Mouse (Mus musculus): ENCODE data around the gene Ddx59. TPM values are rescaled to one million over a fixed set of nuclear protein-coding genes. Genes with fewer than 3 reads are reported as not detected.

Gene Ddx59
- polyA plus RNA-seq, 2 experiments = 3.5 to 5.2 TPM

GRCm38 (mm10) chr1:136446933-136447332, 31.9 kb downstream of the Ddx59 start:
- Histone ChIP-seq H3K4me2 (ENCODE audit: low read depth) (no peak overlapping the region), H3K36me3 (replicated peaks; ENCODE audit: control insufficient read depth, insufficient read depth, low read depth) (no peaks in the 10 kb centered on the region), H3K27ac (no peak overlapping the region), H3K4me3 (ENCODE audit: insufficient read depth in 1 of 2, low read depth in 2 of 2, low read length in 2 of 2) (no peak overlapping the region), H3K4me1 (replicated peaks; ENCODE audit: control insufficient read depth in 2 of 2, insufficient read depth in 2 of 2, low read length in 1 of 2) (peaks cover 35 to 36% of the 10 kb centered on the region in 2 experiments), H3K9me3 (ENCODE audit: control insufficient read depth, low read length) (no peaks in the 10 kb centered on the region), H3K27me3 (ENCODE audit: control insufficient read depth, insufficient read depth, low read length) (no peaks in the 10 kb centered on the region), H3K9ac (replicated peaks) (no peak overlapping the region)
- WGBS (ENCODE audit: insufficient replicate concordance) = 83% methylated on average over 10 of the region's 10 CpGs
- DNase-seq (ENCODE audit: low read depth in 3 of 3, low spot score in 3 of 3) (no peak), ATAC-seq (ENCODE audit: insufficient read depth) (no peak)
- TF ChIP-seq CTCF (IDR thresholded peaks at IDR 0.05; ENCODE audit: low read depth) (no peak), EP300 (IDR thresholded peaks at IDR 0.05; ENCODE audit: low read depth) (no peak)

- Histone ChIP-seq H3K36me3 (replicated peaks; ENCODE audit: control insufficient read depth, insufficient read depth, low read depth) (no peaks in the 10 kb centered on the region), H3K4me1 (replicated peaks; ENCODE audit: control insufficient read depth in 2 of 2, insufficient read depth in 2 of 2, low read length in 1 of 2) (peaks cover 35 to 36% of the 10 kb centered on the region in 2 experiments), H3K4me2 (ENCODE audit: low read depth) (no peak overlapping the region), H3K9me3 (ENCODE audit: control insufficient read depth, low read length) (no peaks in the 10 kb centered on the region), H3K9ac (replicated peaks) (no peak overlapping the region), H3K27ac (no peak overlapping the region), H3K4me3 (ENCODE audit: insufficient read depth in 1 of 2, low read depth in 2 of 2, low read length in 2 of 2) (no peak overlapping the region), H3K27me3 (ENCODE audit: control insufficient read depth, insufficient read depth, low read length) (no peaks in the 10 kb centered on the region)
- ATAC-seq (ENCODE audit: insufficient read depth) (no peak), DNase-seq (ENCODE audit: low read depth in 3 of 3, low spot score in 3 of 3) (no peak)
- 62% methylated on average over 4 of the region's 4 CpGs for WGBS (ENCODE audit: insufficient replicate concordance)
- TF ChIP-seq CTCF (IDR thresholded peaks at IDR 0.05; ENCODE audit: low read depth) = no peak
- TF ChIP-seq EP300 (IDR thresholded peaks at IDR 0.05; ENCODE audit: low read depth) = no peak
These were observed 32.3 kb downstream of the Ddx59 start for GRCm38 (mm10) chr1:136447338-136447737.

DNA sequence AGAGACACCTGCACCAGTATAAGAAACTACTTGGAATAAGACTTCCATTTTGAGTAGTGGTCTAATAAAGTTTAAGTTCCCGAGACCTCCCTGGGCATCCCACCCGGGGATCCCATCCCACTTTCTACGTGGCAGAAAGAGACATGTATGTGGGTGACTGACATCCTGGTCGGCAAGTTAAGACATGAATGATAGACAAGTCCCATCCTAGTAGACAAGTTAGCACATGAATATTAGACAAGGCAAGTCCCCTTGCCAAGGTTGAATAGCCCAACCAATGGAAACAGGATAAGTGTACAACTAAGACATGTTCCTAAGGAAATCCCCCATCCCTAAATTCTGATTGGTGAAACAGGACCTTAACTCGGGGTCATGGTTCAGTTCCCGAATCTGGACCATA, 34.5 kb downstream of the Ddx59 start:
- 75% methylated on average over 6 of the region's 6 CpGs for WGBS (ENCODE audit: insufficient replicate concordance)
- Histone ChIP-seq H3K27ac (no peak overlapping the region), H3K4me3 (ENCODE audit: insufficient read depth in 1 of 2, low read depth in 2 of 2, low read length in 2 of 2) (no peak overlapping the region)

DNA sequence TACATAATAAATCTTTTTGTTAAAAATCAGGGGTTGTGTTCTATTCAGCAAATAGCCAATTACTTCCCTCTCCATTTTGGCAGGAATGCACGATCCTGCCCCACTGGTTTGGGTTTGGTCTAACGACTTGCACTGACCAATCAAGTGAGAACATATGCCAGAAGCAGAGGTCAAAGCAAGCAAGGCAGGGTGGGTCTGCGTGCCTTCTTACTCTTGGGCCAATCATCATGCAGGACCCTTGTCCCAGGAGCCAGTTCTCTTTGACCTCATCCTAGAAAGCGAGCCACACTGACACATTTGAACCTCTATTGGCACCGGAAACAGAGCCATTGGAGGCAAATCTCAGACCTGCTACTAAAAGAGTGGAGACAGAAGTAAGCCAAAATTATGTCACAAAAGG, 35.1 kb downstream of the Ddx59 start:
- Histone ChIP-seq H3K9ac (replicated peaks) (no peak overlapping the region), H3K9me3 (ENCODE audit: control insufficient read depth, low read length) (no peaks in the 10 kb centered on the region), H3K27ac (no peak overlapping the region), H3K4me3 (ENCODE audit: insufficient read depth in 1 of 2, low read depth in 2 of 2, low read length in 2 of 2) (no peak overlapping the region), H3K36me3 (replicated peaks; ENCODE audit: control insufficient read depth, insufficient read depth, low read depth) (no peaks in the 10 kb centered on the region), H3K4me2 (ENCODE audit: low read depth) (no peak overlapping the region), H3K4me1 (replicated peaks; ENCODE audit: control insufficient read depth in 2 of 2, insufficient read depth in 2 of 2, low read length in 1 of 2) (peaks cover 11 to 13% of the 10 kb centered on the region in 2 experiments), H3K27me3 (ENCODE audit: control insufficient read depth, insufficient read depth, low read length) (peaks cover 2% of the 10 kb centered on the region)
- ATAC-seq (ENCODE audit: insufficient read depth) = no peak
- no peak for DNase-seq (ENCODE audit: low read depth in 3 of 3, low spot score in 3 of 3)
- TF ChIP-seq CTCF (IDR thresholded peaks at IDR 0.05; ENCODE audit: low read depth) = no peak
- no peak for TF ChIP-seq EP300 (IDR thresholded peaks at IDR 0.05; ENCODE audit: low read depth)
- WGBS (ENCODE audit: insufficient replicate concordance) = 67% methylated on average over 5 of the region's 5 CpGs

More for the DNA sequence above, 34.5 kb downstream of the Ddx59 start:
- no peak for DNase-seq (ENCODE audit: low read depth in 3 of 3, low spot score in 3 of 3)
- Histone ChIP-seq H3K9me3 (ENCODE audit: control insufficient read depth, low read length) (no peaks in the 10 kb centered on the region), H3K27me3 (ENCODE audit: control insufficient read depth, insufficient read depth, low read length) (no peaks in the 10 kb centered on the region; the same call in 1 of the 2 replicates), H3K4me2 (ENCODE audit: low read depth) (no peak overlapping the region), H3K36me3 (replicated peaks; ENCODE audit: control insufficient read depth, insufficient read depth, low read depth) (no peaks in the 10 kb centered on the region), H3K4me1 (replicated peaks; ENCODE audit: control insufficient read depth in 2 of 2, insufficient read depth in 2 of 2, low read length in 1 of 2) (peaks cover 16 to 18% of the 10 kb centered on the region in 2 experiments), H3K9ac (replicated peaks) (no peak overlapping the region)
- ATAC-seq (ENCODE audit: insufficient read depth) = no peak
- no peak for TF ChIP-seq CTCF (IDR thresholded peaks at IDR 0.05; ENCODE audit: low read depth)
- TF ChIP-seq EP300 (IDR thresholded peaks at IDR 0.05; ENCODE audit: low read depth) = no peak

GRCm38 (mm10) chr1:136452421-136452820, 37.4 kb downstream of the Ddx59 start:
- 69% methylated on average over 5 of the region's 5 CpGs for WGBS (ENCODE audit: insufficient replicate concordance)
- H3K4me3 ChIP-seq (ENCODE audit: insufficient read depth in 1 of 2, low read depth in 2 of 2, low read length in 2 of 2) = no peak overlapping the region
- no peak for TF ChIP-seq EP300 (IDR thresholded peaks at IDR 0.05; ENCODE audit: low read depth)
- no peak overlapping the region for H3K9ac ChIP-seq (replicated peaks)
- ATAC-seq (ENCODE audit: insufficient read depth) (no peak), DNase-seq (ENCODE audit: low read depth in 3 of 3, low spot score in 3 of 3) (no peak)
- no peaks in the 10 kb centered on the region for H3K36me3 ChIP-seq (replicated peaks; ENCODE audit: control insufficient read depth, insufficient read depth, low read depth)
- no peak overlapping the region for H3K27ac ChIP-seq
- H3K4me2 ChIP-seq (ENCODE audit: low read depth) = no peak overlapping the region
- no peaks in the 10 kb centered on the region for H3K4me1 ChIP-seq (replicated peaks; ENCODE audit: control insufficient read depth in 2 of 2, insufficient read depth in 2 of 2, low read length in 1 of 2)
- peaks cover 5% of the 10 kb centered on the region for H3K27me3 ChIP-seq (ENCODE audit: control insufficient read depth, insufficient read depth, low read length)
- no peaks in the 10 kb centered on the region for H3K9me3 ChIP-seq (ENCODE audit: control insufficient read depth, low read length)
